Mouse (Mus musculus): Measurements from ENCODE around the gene Olfr695.

DNA sequence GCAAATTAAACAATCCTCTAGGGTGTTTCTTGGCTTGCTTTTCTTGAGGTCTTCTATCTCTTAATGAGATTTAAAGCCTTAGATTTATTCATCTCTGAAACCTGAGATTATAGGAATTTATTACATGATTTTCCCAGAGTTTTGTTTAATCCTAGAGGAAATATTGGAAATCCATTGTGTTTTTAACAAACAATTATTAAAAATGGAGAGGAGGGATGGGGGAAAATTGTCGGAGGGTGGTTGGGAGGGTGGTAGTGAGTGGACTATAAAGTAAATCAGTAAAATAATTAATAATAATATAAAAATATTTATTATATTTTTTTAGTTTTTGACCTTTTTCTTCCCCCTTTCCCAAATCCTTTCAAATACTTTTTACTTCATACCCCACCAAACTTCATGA lies 24.5 kb downstream of the Olfr695 start, which contains the start of gene Olfr694:
- TF ChIP-seq CTCF (conservative IDR thresholded peaks at IDR 0.05; ENCODE audit: low read length) (no peak), NANOG (IDR thresholded peaks at IDR 0.05; ENCODE audit: borderline replicate concordance, low read length) (no peak), POU5F1 (IDR thresholded peaks at IDR 0.05; ENCODE audit: borderline replicate concordance, low read length) (no peak)
